Mouse (Mus musculus): Measurements from ENCODE around the gene Cnih2.

Gene Cnih2

GRCm38 (mm10) chr19:5048138-5049056, 49.9 kb downstream of the Cnih2 start:
- DNase-seq (ENCODE audit: low read depth, low spot score), result no peak

GRCm38 (mm10) chr19:5045531-5045930, 52.8 kb downstream of the Cnih2 start:
- DNase-seq (ENCODE audit: low read depth, low spot score), result no peak

Data from WW6 (cell line).